8 mouse cellular contexts compared by ENCODE assay signal in genomic region chr11:16515081-16515480, GRCm38 (mm10). TPM values are rescaled to one million over a fixed set of nuclear protein-coding genes. Genes with fewer than 3 reads are reported as not detected.
A peak's percentile ranks its signal among the peaks of the same experiment; 100 is the strongest.
DNase-seq lines count a peak whose midpoint lies in the region; ATAC-seq and TF ChIP-seq lines count a peak whose summit lies in the region.
"Not testable (repeated sequence)": the region's sequence is repeated elsewhere in the genome, so short reads cannot be mapped to it uniquely, and the experiment has no call there.

No protein-coding gene starts in this region.

- not testable (repeated sequence) for H3K9ac ChIP-seq in ES-Bruce4 (ENCODE audit: low read depth, poor library complexity, severe bottlenecking); hindbrain, embryonic 13.5 days; hindbrain, embryonic 14.5 days; liver, embryonic 12.5 days; midbrain, embryonic 14.5 days (replicated peaks; ENCODE audit: low read length)

- H3K4me1 ChIP-seq in E14TG2a.4 (replicated peaks; ENCODE audit: low read depth, low read length): peaks cover 12% of the 10 kb centered on the region
- H3K4me1 ChIP-seq in ES-Bruce4 (ENCODE audit: control insufficient read depth, insufficient read depth, low read length); hindbrain, embryonic 13.5 days (replicated peaks); hindbrain, embryonic 14.5 days (replicated peaks; ENCODE audit: control insufficient read depth, insufficient read depth, low read length); liver, embryonic 12.5 days; midbrain, embryonic 14.5 days (ENCODE audit: control insufficient read depth, insufficient read depth, low read length): not testable (repeated sequence)

- H3K36me3 ChIP-seq in E14TG2a.4 (ENCODE audit: insufficient read depth, low read length); ES-Bruce4 (ENCODE audit: control insufficient read depth, insufficient read depth, low read length, poor library complexity, severe bottlenecking); hindbrain, embryonic 13.5 days; hindbrain, embryonic 14.5 days (replicated peaks; ENCODE audit: control insufficient read depth, insufficient read depth); liver, embryonic 12.5 days; midbrain, embryonic 14.5 days (ENCODE audit: control insufficient read depth, insufficient read depth, low read length): not testable (repeated sequence)

- H3K4me2 ChIP-seq in hindbrain, embryonic 13.5 days; hindbrain, embryonic 14.5 days (replicated peaks); liver, embryonic 12.5 days; midbrain, embryonic 14.5 days (ENCODE audit: low read length): not testable (repeated sequence)

- H3K4me3 ChIP-seq in E14TG2a.4 (replicated peaks; ENCODE audit: low read length) (peak overlapping the region; percentile 67), ES-Bruce4 (ENCODE audit: low read depth, low read length) (peak overlapping the region; percentile 25; the same call in 1 of the 2 replicates)
- H3K4me3 ChIP-seq in hindbrain, embryonic 13.5 days; hindbrain, embryonic 14.5 days (replicated peaks; ENCODE audit: low read length); liver, embryonic 12.5 days; midbrain, embryonic 14.5 days (replicated peaks; ENCODE audit: low read depth, low read length): not testable (repeated sequence)

- TF ChIP-seq POLR2A in ES-Bruce4 (IDR thresholded peaks at IDR 0.05; ENCODE audit: insufficient read depth, low read length): not testable (repeated sequence)

- WGBS in hindbrain, embryonic 13.5 days: 98% methylated on average over 16 of the region's 16 CpGs
- 96% methylated on average over 16 of the region's 16 CpGs for WGBS in hindbrain, embryonic 14.5 days
- WGBS in liver, embryonic 12.5 days (ENCODE audit: insufficient replicate concordance): 83% methylated on average over 16 of the region's 16 CpGs
- 96% methylated on average over 16 of the region's 16 CpGs for WGBS in midbrain, embryonic 14.5 days

- H3K27me3 ChIP-seq in E14TG2a.4 (ENCODE audit: insufficient read depth, low read length); ES-Bruce4 (ENCODE audit: control insufficient read depth, insufficient read depth, low read length, poor library complexity, severe bottlenecking); hindbrain, embryonic 13.5 days; hindbrain, embryonic 14.5 days (ENCODE audit: control insufficient read depth, insufficient read depth, low read length); liver, embryonic 12.5 days (replicated peaks); midbrain, embryonic 14.5 days (ENCODE audit: control insufficient read depth, insufficient read depth, low read length): not testable (repeated sequence)

- peak; percentile 49 for ATAC-seq in erythroblast, adult 5-6 weeks (replicated peaks; ENCODE audit: low FRiP score, poor library complexity, severe bottlenecking)
- peak; percentile 57; the same call in 1 of the 2 replicates for ATAC-seq in hindbrain, embryonic 13.5 days (ENCODE audit: low FRiP score)
- 0 out of 2 replicates have a peak, but pooled peaks have one; percentile 17 for ATAC-seq in hindbrain, embryonic 14.5 days (ENCODE audit: low FRiP score)
- ATAC-seq in liver, embryonic 12.5 days: peak; percentile 44; the same call in 1 of the 2 replicates
- ATAC-seq in midbrain, embryonic 14.5 days (ENCODE audit: low FRiP score, low TSS enrichment): 0 out of 2 replicates have a peak, but pooled peaks have one; percentile 34

- H3K27ac ChIP-seq in ES-Bruce4 (ENCODE audit: insufficient read depth, low read length); hindbrain, embryonic 13.5 days; hindbrain, embryonic 14.5 days; liver, embryonic 12.5 days; midbrain, embryonic 14.5 days (replicated peaks; ENCODE audit: low read depth, low read length): not testable (repeated sequence)

- DNase-seq in heart, adult 11 months: peak; percentile 92
- DNase-seq in hindbrain, embryonic 14.5 days (ENCODE audit: low spot score); midbrain, embryonic 14.5 days: not testable (repeated sequence)

- not testable (repeated sequence) for TF ChIP-seq EP300 in ES-Bruce4 (IDR thresholded peaks at IDR 0.05; ENCODE audit: insufficient read depth, low read depth, low read length)

- H3K9me3 ChIP-seq in E14TG2a.4 (ENCODE audit: low read length); ES-Bruce4 (replicated peaks; ENCODE audit: control insufficient read depth, insufficient read depth, low read length, poor library complexity, severe bottlenecking); hindbrain, embryonic 13.5 days; hindbrain, embryonic 14.5 days (ENCODE audit: control insufficient read depth, low read length); liver, embryonic 12.5 days (replicated peaks); midbrain, embryonic 14.5 days (ENCODE audit: control insufficient read depth, low read length): not testable (repeated sequence)

- not testable (repeated sequence) for TF ChIP-seq CTCF in E14TG2a.4 (conservative IDR thresholded peaks at IDR 0.05; ENCODE audit: low read length); ES-Bruce4 (IDR thresholded peaks at IDR 0.05; ENCODE audit: low read depth, low read length)

RNA-seq across cellular contexts. Expression of gene Sec61g, which starts 6.8 kb away (rescaled TPM):
- polyA plus RNA-seq in ES-Bruce4 (2011; ENCODE audit: insufficient read depth, insufficient read length, low read depth, missing spikeins): 6.2 and 8.9 TPM in 2 replicates
- 88.2 and 149 TPM in 2 replicates for total RNA-seq in erythroblast, adult 5-6 weeks (2015; ENCODE audit: low replicate concordance)
- 99.8 and 134 TPM in 2 replicates for total RNA-seq in erythroblast, adult 5-6 weeks (2017; ENCODE audit: low replicate concordance)
- 34.3 and 41.4 TPM in 2 replicates for polyA plus RNA-seq in hindbrain, embryonic 13.5 days (2015; fragmentation: Nextera tagmentation; extraction: Ambion mirVana)
- polyA plus RNA-seq in hindbrain, embryonic 14.5 days (2014; fragmentation: Nextera tagmentation; extraction: Ambion mirVana): 25.4 and 25.9 TPM in 2 replicates
- 37.7 and 38.8 TPM in 2 replicates for polyA plus RNA-seq in liver, embryonic 12.5 days (2016; fragmentation: Nextera tagmentation; extraction: Ambion mirVana)
- 27.7 and 32.9 TPM in 2 replicates for polyA plus RNA-seq in midbrain, embryonic 14.5 days (2014; fragmentation: Nextera tagmentation; extraction: Ambion mirVana)
